Mouse (Mus musculus): Measurements from ENCODE around the gene Sec31b. TPM values are rescaled to one million over a fixed set of nuclear protein-coding genes. Genes with fewer than 3 reads are reported as not detected.

Sec31b gene
- polyA plus RNA-seq, 1 experiment from 2014 or later = 0.38 TPM

GRCm38 (mm10) chr19:44510534-44511175 is 35.0 kb downstream of the Sec31b start:
- Histone ChIP-seq H3K4me2 (replicated peaks) (peak overlapping the region; percentile 89; the same call in 1 of the 2 replicates), H3K4me3 (peak overlapping the region; percentile 43), H3K9ac (no peak overlapping the region), H3K27ac (no peak overlapping the region), H3K9me3 (no peaks in the 10 kb centered on the region), H3K27me3 (peaks cover 81% of the 10 kb centered on the region), H3K4me1 (peaks cover 31% of the 10 kb centered on the region), H3K36me3 (no peaks in the 10 kb centered on the region)
- 3% methylated on average over 12 of the region's 12 CpGs for WGBS
- ATAC-seq (ENCODE audit: insufficient number of reproducible peaks, insufficient read depth, low FRiP score, low TSS enrichment) = no peak

- H3K9ac ChIP-seq = no peak overlapping the region
- H3K9me3 ChIP-seq = no peaks in the 10 kb centered on the region
- H3K4me2 ChIP-seq (replicated peaks) = no peak overlapping the region
- no peak overlapping the region for H3K27ac ChIP-seq
- no peaks in the 10 kb centered on the region for H3K36me3 ChIP-seq
- 80% methylated on average over 4 of the region's 4 CpGs for WGBS
- H3K4me3 ChIP-seq = no peak overlapping the region
- peaks cover 4% of the 10 kb centered on the region; the same call in 1 of the 2 replicates for H3K4me1 ChIP-seq
- ATAC-seq (ENCODE audit: insufficient number of reproducible peaks, insufficient read depth, low FRiP score, low TSS enrichment) = no peak
- H3K27me3 ChIP-seq = peaks cover 18% of the 10 kb centered on the region; the same call in 1 of the 2 replicates
Measured at GRCm38 (mm10) chr19:44502741-44503140, 42.9 kb downstream of the Sec31b start.

DNA sequence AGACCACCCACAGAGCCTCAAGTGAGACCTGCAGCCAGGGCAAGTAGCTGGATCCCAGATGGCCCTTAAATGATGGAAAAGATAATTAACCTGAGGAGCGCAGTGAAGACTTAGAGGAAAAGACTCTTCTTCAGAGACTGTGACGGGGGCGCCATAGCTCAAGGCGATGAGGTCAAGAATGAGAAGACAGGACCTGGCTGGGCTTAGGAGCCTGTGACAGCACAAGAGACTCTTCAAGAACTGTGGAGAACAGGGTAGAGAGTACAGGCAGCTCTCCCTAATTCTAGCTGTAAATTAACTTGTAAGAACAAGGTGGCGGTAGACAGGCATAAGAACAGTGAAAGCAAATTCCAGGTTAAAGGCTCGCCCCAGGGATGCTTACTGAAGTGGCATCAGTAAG is 43.7 kb downstream of the Sec31b start:
- no peak for ATAC-seq (ENCODE audit: insufficient number of reproducible peaks, insufficient read depth, low FRiP score, low TSS enrichment)
- no peak overlapping the region for H3K4me3 ChIP-seq
- H3K36me3 ChIP-seq = no peaks in the 10 kb centered on the region
- no peak overlapping the region for H3K9ac ChIP-seq
- WGBS = 76% methylated on average over 6 of the region's 6 CpGs
- no peak overlapping the region for H3K27ac ChIP-seq
- H3K4me1 ChIP-seq = peaks cover 4% of the 10 kb centered on the region; the same call in 1 of the 2 replicates
- H3K4me2 ChIP-seq (replicated peaks) = no peak overlapping the region
- no peaks in the 10 kb centered on the region for H3K9me3 ChIP-seq
- peaks cover 12% of the 10 kb centered on the region; the same call in 1 of the 2 replicates for H3K27me3 ChIP-seq

- Histone ChIP-seq H3K4me1 (peaks cover 4% of the 10 kb centered on the region; the same call in 1 of the 2 replicates), H3K27me3 (peaks cover 14% of the 10 kb centered on the region), H3K4me2 (replicated peaks) (no peak overlapping the region), H3K36me3 (no peaks in the 10 kb centered on the region), H3K4me3 (no peak overlapping the region), H3K9ac (no peak overlapping the region), H3K27ac (no peak overlapping the region), H3K9me3 (no peaks in the 10 kb centered on the region)
- ATAC-seq (ENCODE audit: insufficient number of reproducible peaks, insufficient read depth, low FRiP score, low TSS enrichment) = no peak
- 38% methylated on average over 5 of the region's 5 CpGs for WGBS
Measured at GRCm38 (mm10) chr19:44500240-44500639, 45.4 kb downstream of the Sec31b start.

DNA sequence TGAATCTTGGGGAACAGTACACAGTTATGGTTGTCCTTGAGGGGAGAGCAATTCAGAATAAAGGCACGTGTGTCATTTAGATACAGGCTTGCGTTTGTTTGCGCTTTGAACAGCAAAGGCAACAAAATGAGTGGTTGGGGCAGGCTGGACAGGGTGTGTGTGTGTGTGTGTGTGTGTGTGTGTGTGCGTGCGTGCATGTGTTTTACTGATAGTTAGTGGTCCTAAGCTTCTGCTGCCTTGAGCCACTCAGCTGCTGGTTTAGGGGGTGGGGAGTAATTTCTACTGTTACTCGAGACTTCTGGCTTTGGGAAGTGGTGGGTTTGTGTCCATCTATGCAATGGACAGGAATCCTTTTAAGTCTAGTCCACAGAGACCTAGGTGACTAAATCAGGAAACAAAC is 46.7 kb downstream of the Sec31b start:
- no peak for ATAC-seq (ENCODE audit: insufficient number of reproducible peaks, insufficient read depth, low FRiP score, low TSS enrichment)
- no peak overlapping the region for H3K4me3 ChIP-seq
- H3K9me3 ChIP-seq = no peaks in the 10 kb centered on the region
- no peak overlapping the region for H3K27ac ChIP-seq
- WGBS = 60% methylated on average over 6 of the region's 6 CpGs
- H3K27me3 ChIP-seq = peaks cover 14% of the 10 kb centered on the region
- no peaks in the 10 kb centered on the region for H3K36me3 ChIP-seq
- peaks cover 4% of the 10 kb centered on the region; the same call in 1 of the 2 replicates for H3K4me1 ChIP-seq
- no peak overlapping the region for H3K9ac ChIP-seq
- H3K4me2 ChIP-seq (replicated peaks) = no peak overlapping the region

DNA sequence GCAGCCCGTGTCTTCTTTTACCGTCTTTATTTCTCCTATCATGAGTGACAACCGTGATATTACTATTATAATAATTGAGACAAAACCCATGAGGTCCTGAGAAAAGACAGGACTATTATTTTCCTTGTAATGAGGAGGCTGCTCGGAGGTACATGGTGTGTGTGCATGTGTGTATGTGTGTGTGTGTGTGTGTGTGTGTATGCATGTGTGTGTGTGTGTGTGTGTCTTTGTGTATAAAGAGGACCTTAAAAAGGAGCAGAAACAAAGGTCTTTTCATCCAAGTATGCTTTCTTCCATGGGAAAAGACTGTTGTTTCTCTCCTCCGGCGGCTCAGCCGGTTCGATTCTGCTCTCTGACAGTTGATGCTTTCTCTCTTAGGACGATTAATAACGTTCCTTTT is 48.7 kb downstream of the Sec31b start:
- Histone ChIP-seq H3K4me2 (replicated peaks) (no peak overlapping the region), H3K27ac (no peak overlapping the region), H3K36me3 (no peaks in the 10 kb centered on the region), H3K9ac (no peak overlapping the region), H3K4me1 (peaks cover 4% of the 10 kb centered on the region; the same call in 1 of the 2 replicates), H3K4me3 (no peak overlapping the region), H3K9me3 (no peaks in the 10 kb centered on the region), H3K27me3 (peaks cover 25% of the 10 kb centered on the region)
- ATAC-seq (ENCODE audit: insufficient number of reproducible peaks, insufficient read depth, low FRiP score, low TSS enrichment) = no peak
- WGBS = 66% methylated on average over 10 of the region's 10 CpGs

DNA sequence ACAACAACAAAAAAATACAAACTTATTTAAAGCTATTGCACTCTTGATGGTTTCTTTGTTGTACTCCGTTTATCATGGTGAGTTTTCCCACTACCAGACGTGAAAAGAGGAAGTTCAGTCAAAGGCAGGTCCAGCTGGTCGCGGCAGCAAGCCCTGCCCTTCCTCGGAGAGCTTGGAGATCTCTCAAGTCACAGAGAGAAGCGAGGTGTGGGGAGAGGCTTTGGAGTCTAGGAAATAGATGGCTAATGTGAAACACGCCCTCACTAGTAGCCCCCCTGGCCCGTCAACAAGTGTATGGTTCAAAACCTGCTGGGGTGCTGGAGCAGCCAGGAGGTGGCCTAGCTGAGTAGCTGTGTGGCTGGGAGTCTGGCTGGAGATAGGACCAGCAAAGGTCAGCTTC is 49.2 kb downstream of the Sec31b start:
- peaks cover 4% of the 10 kb centered on the region; the same call in 1 of the 2 replicates for H3K4me1 ChIP-seq
- no peak for ATAC-seq (ENCODE audit: insufficient number of reproducible peaks, insufficient read depth, low FRiP score, low TSS enrichment)
- H3K9me3 ChIP-seq = no peaks in the 10 kb centered on the region
- no peak overlapping the region for H3K9ac ChIP-seq
- no peak overlapping the region for H3K4me3 ChIP-seq
- H3K27ac ChIP-seq = no peak overlapping the region
- no peaks in the 10 kb centered on the region for H3K36me3 ChIP-seq
- WGBS = 54% methylated on average over 8 of the region's 8 CpGs
- peaks cover 25% of the 10 kb centered on the region for H3K27me3 ChIP-seq
- no peak overlapping the region for H3K4me2 ChIP-seq (replicated peaks)

GRCm38 (mm10) chr19:44493128-44493527 is 52.5 kb downstream of the Sec31b start, which contains the start of gene Wnt8b:
Gene Wnt8b (plus strand): TSS chr19:44493472.
- ATAC-seq (ENCODE audit: insufficient number of reproducible peaks, insufficient read depth, low FRiP score, low TSS enrichment) = no peak
- Histone ChIP-seq H3K36me3 (no peaks in the 10 kb centered on the region), H3K4me3 (no peak within 1 kb of the TSS), H3K27me3 (peaks cover 22% of the 10 kb centered on the region), H3K4me2 (replicated peaks) (no peak within 1 kb of the TSS), H3K9me3 (no peaks in the 10 kb centered on the region), H3K27ac (no peak within 1 kb of the TSS), H3K4me1 (no peaks in the 10 kb centered on the region), H3K9ac (no peak within 1 kb of the TSS)
- 34% methylated on average over 8 of the region's 8 CpGs for WGBS

DNA sequence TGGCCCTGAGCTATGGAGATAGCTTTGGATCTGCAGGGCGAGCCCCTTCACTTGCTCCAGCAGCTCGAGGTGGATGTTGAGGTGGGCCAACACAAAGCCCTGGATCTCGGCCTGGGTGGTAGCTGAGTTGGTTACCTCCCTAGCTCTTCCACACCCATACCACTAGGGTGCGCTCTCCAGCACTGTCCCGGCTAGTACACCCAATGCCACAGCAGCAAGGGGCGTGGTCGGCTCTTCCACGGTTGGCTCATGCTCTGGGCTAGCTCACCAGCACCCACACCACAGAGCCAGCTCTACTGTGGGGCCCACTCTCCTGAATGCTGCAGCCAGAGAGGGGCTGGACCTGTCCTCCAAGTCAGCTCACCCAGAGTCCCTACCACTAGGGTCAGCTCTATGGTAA is 58.4 kb downstream of the Sec31b start:
- Histone ChIP-seq H3K4me2 (replicated peaks) (no peak overlapping the region), H3K4me1 (no peaks in the 10 kb centered on the region), H3K4me3 (no peak overlapping the region), H3K9me3 (no peaks in the 10 kb centered on the region), H3K27me3 (peaks cover 10% of the 10 kb centered on the region), H3K27ac (no peak overlapping the region), H3K36me3 (no peaks in the 10 kb centered on the region), H3K9ac (no peak overlapping the region)
- 10% methylated on average over 8 of the region's 8 CpGs for WGBS
- ATAC-seq (ENCODE audit: insufficient number of reproducible peaks, insufficient read depth, low FRiP score, low TSS enrichment) = no peak

DNA sequence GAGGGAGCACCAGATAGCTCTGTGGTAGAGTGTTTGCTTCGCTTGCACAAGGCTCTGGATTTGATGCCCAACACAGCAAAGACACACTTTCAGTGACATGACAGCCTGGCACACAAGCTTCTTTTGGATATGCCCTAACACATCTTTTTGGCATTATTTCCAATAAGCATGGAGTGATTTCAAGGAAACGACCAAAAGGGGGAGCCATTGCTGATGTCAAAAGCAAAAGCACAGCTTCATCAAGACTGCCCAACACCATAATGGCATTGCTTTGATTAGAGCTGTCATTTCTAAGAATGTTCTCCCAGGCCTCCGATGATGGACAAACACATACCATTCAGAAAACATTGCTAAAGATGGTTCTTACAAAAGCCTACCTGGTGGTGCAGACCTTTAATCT is 69.1 kb downstream of the Sec31b start:
- H3K9me3 ChIP-seq = no peaks in the 10 kb centered on the region
- no peak overlapping the region for H3K4me2 ChIP-seq (replicated peaks)
- no peak overlapping the region for H3K27ac ChIP-seq
- H3K9ac ChIP-seq = no peak overlapping the region
- no peaks in the 10 kb centered on the region for H3K36me3 ChIP-seq
- H3K4me3 ChIP-seq = no peak overlapping the region
- WGBS = 47% methylated on average over 3 of the region's 3 CpGs
- H3K4me1 ChIP-seq = no peaks in the 10 kb centered on the region
- ATAC-seq (ENCODE audit: insufficient number of reproducible peaks, insufficient read depth, low FRiP score, low TSS enrichment) = no peak
- 0 out of 2 replicates have a peak, but pooled peaks cover 6% of the 10 kb centered on the region for H3K27me3 ChIP-seq

GRCm38 (mm10) chr19:44475268-44475667 is 70.4 kb downstream of the Sec31b start:
- Histone ChIP-seq H3K9ac (no peak overlapping the region), H3K4me3 (no peak overlapping the region), H3K36me3 (no peaks in the 10 kb centered on the region), H3K27me3 (0 out of 2 replicates have a peak, but pooled peaks cover 6% of the 10 kb centered on the region), H3K9me3 (no peaks in the 10 kb centered on the region), H3K27ac (no peak overlapping the region), H3K4me1 (no peaks in the 10 kb centered on the region), H3K4me2 (replicated peaks) (no peak overlapping the region)
- ATAC-seq (ENCODE audit: insufficient number of reproducible peaks, insufficient read depth, low FRiP score, low TSS enrichment) = no peak
- 88% methylated on average over 6 of the region's 6 CpGs for WGBS

- H3K4me1 ChIP-seq = no peaks in the 10 kb centered on the region
- no peak overlapping the region for H3K27ac ChIP-seq
- no peak overlapping the region for H3K4me2 ChIP-seq (replicated peaks)
- no peak for ATAC-seq (ENCODE audit: insufficient number of reproducible peaks, insufficient read depth, low FRiP score, low TSS enrichment)
- no peaks in the 10 kb centered on the region for H3K36me3 ChIP-seq
- 0 out of 2 replicates have a peak, but pooled peaks cover 6% of the 10 kb centered on the region for H3K27me3 ChIP-seq
- no peaks in the 10 kb centered on the region for H3K9me3 ChIP-seq
- WGBS = 2% methylated on average over 10 of the region's 10 CpGs
- no peak overlapping the region for H3K9ac ChIP-seq
- H3K4me3 ChIP-seq = no peak overlapping the region
Measured at GRCm38 (mm10) chr19:44474158-44474557, 71.5 kb downstream of the Sec31b start.

Measured in embryonic facial prominence, embryonic 12.5 days (tissue).